Mouse (Mus musculus): ENCODE measurements at regions not wholly inside any gene's neighbourhood (a gene's known extent, or its start where the extent isn't known, plus 50 kb on each side); places are given as distances from the start of the nearest gene placed in this dataset.

DNA sequence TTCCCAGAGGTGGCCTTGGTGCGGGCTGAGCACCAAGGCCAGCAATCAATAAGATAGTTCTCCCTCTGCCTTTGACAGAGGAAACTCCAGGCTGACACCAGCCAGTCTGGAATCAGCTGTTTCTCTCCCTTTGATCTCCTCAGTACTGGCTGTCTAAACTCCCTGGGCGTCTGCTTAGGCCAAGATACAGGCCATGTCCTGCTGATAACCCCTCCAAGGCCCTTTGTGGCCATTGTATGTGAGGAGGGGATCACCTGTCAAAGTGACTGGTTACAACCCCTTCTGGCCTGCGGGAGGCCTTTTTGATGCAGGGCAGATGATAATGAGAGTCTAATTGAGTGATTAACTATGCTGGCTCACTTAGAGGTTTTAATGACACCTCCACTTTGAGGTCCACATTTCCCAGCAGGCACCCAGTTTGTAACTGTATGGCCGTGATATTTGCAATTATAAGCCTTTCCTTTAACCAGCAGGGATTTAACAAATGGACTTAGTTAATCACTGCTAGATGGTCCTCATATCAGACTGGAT, 777.8 kb downstream of the Kcnj2 start:
- no peak for DNase-seq (ENCODE audit: low read depth)

DNA sequence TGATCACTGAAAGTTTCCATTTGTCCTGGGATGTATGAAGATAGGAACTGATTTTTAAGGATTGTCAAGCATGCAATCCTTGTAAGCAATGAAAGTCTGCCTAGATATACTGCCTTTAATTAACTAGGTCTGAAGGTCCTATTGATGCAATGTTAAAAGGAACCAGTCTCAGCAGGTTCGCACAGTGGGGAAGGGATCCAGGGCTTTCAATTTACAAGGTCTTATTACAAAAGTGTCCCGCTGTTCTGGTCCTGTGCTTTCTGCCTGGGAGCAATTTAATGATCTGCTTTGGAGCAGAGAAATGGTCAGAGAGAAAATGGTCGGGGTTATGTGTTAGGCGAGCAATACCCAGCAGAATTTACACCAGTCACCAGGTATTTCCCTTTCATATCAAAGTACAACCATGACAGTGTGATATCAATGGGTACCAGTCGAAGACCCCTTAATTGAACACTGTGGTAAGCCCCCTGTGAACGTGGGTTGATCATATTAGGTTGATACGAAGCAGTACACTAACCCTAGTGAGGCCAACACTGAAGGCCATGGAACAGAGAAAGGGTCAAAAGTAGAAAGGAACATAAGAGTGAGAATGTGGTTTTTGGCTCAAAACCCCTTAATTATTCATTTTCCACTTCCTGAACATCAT, 778.5 kb downstream of the Kcnj2 start:
- DNase-seq (ENCODE audit: low read depth): no peak

DNA sequence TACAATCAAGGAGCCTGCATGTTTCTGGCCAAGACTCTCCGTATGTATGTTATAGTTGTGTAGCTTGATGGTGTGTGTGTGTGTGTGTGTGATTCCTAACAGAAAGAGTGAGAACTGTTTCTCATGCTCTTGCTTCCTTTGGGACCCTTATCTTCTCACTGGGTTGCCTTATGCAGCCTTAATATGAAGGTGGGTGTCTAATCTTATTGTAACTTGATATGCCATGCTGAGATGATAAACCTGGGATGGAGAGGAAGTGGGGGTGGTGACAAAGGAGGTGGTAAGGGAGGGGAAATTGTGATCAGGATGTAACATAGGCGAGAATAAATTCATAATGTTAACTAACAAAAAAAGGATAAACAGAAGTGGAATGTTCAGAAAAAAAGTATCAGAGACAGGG, 791.3 kb downstream of the Kcnj2 start:
- DNase-seq (ENCODE audit: low read depth): no peak

DNA sequence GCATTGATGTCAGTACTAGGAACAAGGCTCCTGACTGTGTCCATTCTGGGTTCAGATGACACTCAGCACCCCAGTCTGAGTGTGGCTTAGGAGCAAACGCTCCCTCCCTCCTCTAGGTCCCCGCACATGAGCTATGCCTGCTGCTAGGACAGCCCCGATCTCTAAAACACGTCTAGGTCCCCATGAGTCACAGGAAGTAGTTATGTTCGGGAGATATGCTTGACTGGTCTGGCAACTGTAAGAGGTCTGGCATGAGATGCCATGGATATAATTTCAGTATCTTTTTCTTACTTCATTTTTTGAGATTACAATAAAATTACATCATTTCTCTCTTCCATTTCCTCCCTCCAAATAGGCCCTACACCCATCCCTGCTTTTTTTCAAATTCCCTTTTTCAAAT, 792.1 kb downstream of the Kcnj2 start:
- no peak for DNase-seq (ENCODE audit: low read depth)

DNA sequence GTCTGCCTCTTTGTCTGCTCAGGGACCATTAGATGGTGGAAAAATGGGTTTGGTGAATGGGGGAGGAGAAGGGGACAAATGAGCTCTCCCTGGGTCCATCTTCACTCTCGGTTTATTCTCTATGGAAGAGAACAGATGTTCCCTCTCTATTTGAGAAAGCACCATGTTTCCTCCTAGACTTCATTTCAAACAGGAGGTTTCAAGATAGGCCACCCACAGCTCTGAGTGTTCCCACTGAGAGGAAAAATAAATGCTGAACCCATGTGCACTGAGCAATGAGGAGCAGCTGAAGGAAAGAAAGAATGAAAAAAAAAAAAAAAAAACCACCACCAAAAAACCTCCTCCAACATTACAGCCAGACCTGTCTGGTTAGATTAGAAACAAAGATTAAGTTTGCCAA, 799.2 kb downstream of the Kcnj2 start:
- no peak for DNase-seq (ENCODE audit: low read depth)

DNA sequence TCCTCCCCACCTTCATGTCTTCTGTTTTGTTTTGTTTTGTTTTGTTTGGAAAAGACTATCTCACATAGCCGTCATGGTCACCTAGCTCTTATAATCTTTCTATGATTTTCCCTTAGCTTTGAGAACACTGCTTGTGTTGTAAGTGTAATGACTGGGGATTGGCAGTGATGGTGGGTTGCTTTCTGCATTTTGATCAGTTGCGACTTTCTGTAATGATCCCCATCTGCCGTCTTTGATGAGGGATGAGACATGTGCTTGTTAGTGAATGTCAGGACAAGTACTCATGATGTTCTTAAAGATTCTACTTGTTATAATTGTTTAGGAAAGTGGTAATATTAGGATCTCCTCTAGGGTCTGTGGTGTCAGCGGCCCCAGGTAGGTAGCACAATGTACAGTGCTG, 809.4 kb downstream of the Kcnj2 start:
- no peak for DNase-seq (ENCODE audit: low read depth)

DNA sequence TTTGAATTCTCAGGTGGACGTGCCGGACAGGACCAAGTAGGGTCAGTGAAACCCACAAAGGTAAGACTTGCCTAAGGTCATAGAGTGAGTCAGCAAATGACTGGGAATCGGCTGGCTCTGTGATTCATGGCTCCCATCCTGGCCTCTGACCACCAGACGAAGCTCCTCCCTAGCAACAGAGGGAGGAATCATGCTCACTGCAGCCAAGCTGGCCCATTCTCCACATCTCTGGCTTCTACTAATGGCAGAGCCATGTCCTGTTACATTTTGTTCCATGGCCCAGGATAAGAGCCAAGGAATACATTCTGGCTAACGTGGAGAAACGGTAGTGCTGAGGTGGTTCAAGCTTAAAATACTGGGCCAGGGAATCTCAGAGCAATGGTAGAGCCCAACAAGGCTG, 814.2 kb downstream of the Kcnj2 start:
- peak; percentile 20 for DNase-seq (ENCODE audit: low read depth)

DNA sequence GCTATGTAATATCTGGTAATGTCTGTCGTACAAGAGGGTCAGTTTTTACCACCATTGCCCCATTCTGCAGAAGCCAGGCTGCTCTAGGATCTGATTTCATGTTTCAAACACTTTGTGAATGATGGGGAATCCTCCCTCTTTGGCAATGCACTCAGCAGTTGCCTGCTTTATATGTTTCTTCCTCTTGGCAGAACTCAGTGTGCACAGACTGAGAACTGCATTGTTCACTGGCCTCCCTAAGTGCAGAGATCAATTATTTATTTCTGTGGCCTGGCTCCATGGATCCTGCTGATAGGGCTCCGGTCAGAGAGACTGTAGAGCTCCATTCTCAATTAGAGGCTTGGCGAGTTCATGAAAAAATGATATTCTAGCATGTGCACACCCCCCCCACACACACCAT, 824.1 kb downstream of the Kcnj2 start:
- peak; percentile 7 for DNase-seq (ENCODE audit: low read depth)

DNA sequence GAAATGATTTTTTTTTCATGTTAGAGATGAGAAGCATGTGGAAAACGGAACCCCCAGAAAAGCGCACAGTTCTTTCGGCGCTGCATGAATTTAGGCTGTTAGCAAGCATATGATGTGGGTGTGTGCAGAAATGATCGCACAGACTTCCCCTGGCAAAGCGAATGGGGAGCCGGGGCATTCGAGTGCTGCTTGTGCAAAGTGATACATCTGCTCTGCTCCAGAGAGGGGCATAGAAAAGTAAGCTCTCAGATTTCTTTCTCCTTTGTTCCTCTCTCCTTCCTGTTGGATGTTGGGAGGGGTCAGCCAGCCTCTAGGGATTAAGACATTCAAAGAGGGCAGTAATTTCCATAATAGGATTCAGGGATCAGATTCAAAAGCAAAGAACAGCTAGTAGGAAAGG, 827.9 kb downstream of the Kcnj2 start:
- DNase-seq (ENCODE audit: low read depth): no peak

DNA sequence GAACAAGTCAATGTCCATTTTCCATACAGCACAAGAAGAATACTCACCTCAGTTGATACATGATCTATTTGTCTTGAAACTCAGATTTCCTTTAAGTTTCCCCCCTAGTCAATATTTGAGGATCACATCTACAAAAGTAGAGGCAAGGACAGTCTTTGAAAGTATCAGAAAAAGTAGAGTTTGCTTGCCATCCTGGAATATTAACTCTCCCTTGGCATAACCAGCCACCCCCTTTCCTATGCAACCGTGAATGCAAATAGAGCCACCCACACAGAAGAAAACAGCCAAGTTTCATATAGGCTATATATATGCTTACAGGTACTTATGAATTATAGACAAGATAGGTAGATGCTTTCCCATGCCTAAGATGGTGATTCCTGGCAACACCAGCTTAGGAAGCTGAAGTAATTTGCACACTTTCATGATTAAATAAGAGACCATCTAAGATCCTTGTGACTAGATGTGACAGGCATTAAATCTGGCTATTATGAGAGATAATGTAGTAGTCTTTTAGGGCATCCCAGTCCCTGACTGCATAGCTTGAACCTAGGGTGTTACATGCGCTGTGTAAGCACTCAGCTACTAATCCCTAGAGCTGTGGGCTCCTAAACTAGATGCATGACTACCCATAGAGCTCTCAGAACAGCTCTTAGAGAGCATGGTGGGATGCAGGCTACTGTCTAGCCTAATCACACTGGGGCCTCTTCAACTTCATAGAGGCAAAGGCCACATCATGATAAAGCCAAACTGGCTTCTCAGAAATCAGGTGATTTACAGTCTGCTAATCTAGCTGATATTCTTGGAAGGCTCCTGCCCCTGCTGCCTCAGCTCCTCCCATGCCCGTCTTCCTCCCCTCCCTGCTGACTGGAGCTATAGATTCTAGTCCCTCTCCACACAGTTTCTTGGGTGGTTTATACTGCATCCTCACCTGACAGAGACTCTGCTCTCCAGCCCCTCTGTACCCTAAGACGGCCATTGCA, 829.5 kb downstream of the Kcnj2 start:
- DNase-seq (ENCODE audit: low read depth): no peak

DNA sequence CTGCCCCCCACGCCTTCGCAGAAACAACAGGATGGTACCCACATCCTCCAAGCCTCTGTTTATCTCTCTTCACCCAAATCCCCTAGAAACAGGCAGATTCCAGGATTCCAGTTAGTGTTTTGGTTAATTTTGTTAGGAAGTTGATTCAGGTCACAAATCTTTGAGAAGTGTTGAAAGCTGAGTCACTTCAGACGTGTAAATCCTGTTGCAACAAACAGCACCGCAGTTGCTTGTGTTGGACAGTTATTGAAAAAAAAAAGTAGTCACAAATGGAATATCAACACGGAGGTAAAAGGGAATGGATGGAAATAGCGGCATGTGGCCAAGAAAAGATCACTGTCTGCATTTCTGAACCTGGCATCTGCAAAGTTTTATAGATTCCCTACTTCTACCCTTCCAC, 831.0 kb downstream of the Kcnj2 start:
- DNase-seq (ENCODE audit: low read depth): peak; percentile 33

DNA sequence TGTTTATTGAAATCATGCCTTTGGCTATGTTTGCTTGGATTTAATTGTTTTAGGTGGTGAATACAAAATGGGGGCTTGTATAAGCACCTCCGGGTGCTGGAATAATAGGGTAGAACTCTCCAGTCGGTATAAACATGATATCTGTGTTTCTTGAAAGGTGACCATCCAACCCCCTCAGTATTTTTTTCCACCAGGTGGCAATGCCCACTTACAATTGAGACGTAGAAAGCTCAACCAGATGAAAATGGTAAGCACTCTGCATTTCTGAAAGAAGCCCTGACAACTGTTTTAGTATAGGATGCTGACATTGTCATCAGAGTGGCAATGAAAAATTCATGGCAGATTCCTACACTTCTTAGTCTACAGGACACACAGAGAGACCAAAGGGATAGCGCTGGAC, 838.1 kb downstream of the Kcnj2 start:
- DNase-seq (ENCODE audit: low read depth): peak; percentile 21

DNA sequence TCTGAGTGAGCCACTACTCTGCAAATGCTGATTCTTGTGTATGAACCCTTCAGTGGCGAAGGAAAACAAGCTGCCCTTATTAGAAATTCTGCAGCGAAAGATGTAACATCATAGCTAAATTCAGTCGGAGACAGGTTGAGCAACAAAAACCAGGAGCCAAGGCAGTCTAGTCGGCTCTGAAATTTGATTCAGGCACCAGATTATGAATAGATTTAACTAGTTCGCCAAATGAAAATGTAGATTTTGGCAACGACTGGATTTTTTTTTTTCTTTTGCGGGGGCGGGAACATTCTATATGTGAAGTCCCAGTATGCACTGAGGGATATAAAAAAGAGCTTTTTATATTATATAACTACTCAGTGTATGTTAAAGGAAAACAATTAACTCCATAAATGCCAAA, 847.9 kb downstream of the Kcnj2 start:
- DNase-seq (ENCODE audit: low read depth): no peak

DNA sequence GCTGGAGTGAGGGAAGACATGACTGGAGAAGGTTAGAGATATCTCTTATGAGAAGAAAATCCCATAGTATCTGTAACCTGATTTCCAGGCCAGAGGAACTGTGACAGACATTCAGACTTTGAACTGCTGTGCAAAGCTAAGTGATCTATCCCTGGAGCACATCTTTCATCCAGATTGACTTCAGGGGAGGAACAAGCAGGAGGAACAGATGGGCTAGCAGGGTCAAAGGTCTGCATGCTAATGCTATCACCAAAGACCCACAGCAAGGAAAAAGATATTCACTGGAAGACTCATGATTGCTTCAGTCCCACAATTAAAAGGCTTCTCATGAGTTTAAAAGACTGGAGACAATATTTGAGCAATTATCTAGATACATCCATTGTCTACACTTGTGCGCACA, 855.7 kb upstream of the Sox9 start:
- DNase-seq (ENCODE audit: low read depth): no peak

DNA sequence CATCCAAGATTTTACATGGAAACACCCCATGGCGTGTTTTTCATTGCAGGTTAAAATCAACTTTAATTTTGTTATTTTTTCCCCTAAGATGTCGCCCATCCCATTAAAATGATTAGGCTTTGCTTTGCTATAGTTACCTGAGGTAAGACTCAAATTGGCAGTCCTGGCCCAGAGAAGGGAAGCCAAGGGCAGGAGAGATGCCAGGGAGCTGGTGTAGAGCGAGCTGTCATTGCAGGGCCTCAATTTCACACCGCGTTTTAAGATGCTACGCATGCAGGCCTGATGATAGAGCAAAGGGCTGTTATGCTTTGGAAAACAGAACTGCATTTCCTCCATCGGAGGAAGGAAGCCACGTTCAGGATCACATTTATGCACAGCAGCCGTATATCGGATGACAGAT, 852.7 kb upstream of the Sox9 start:
- no peak for DNase-seq (ENCODE audit: low read depth)

DNA sequence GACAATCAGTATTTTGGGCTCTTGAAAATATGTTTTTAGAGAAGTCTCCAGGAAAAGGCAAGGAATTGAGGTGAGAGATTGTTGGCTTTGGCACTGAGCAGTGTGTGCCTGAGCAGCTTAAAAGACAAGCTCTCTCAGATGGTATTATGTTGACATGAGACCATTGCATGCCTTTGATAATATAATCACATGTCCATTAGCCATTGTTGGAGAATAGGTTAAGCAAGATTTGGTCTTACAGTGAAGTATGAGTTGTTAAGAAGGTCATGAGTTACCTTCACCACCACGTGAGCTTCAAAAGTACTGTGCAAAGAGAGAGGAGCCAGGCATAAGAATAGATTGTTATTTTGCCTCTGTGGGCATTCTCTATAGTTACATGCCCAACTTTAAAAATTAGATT, 850.0 kb upstream of the Sox9 start:
- DNase-seq (ENCODE audit: low read depth): no peak

DNA sequence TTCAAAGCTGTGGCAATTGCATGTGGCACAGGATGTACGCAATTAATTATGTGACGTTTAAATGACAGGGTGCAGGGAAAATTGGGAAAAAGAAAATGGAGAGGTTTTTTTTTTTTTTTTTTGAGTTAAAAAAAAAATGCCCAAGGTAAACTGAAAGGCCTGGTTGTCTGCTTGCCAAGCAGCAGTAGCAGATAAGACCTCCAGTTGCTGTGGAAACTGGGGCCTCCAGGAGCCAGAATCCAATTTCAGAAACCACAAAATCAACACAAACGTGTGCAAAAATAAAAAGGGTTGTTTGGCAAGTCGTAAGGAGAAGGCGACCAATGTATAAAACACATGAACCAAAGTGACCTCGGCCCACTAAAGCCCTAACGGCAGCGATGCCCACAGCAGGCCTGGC, 837.7 kb upstream of the Sox9 start:
- no peak for DNase-seq (ENCODE audit: low read depth)

DNA sequence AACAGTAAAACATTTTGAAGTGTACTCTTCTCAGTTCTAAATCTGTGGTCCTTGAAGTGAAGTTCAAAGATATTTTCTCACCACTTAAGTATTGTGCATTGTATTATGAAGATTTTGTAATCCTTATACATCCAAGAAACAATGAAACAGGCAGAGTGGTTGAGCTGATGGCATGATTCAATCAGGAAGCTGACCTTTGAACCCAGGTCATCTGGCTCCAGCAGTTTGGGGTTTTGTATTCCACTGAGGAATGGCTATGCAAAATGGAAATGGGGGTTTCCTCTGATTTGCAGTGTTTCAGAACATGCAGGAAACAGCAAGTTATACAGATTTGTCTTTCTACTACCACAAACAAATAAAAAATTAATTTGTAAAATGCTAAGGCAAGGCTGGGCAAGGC, 836.2 kb upstream of the Sox9 start:
- DNase-seq (ENCODE audit: low read depth): no peak

DNA sequence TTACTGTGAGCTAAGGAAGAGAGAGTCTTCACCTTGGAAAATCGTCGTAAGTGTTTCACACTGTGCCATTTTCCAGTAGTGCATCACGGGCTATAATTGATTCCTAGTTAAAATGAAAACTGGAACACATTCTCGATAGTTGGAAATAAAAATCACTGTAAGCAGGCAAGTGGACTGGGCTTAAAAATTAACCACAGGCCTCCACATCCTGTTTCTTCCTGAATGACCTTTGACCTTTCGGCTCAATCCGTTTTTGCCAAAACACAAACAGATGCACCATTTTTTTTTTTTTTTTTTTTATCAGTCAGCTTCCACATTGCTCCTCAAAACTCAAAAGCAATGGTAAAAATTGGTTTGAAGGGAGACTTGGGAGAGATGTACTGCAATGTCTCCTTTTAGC, 834.4 kb upstream of the Sox9 start:
- DNase-seq (ENCODE audit: low read depth): no peak

DNA sequence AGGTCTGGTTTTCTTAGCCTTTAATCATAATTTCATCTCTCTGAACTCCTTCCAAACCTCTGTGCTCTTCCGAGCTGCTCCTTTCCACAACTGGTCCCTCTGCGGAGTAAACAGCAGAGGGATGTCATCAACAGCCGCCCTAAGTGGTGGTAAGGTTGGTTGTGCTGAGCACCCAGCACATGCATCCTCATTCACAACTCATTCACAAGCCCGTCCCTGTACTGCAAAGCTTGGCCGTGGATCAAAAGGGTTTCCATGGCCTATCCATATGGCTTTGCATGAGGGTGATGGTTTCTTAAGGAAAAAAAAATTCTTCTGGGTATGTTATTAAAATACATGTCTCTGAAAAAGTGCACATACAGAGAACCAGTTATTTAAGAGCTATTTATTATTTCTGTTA, 828.6 kb upstream of the Sox9 start:
- no peak for DNase-seq (ENCODE audit: low read depth)

DNA sequence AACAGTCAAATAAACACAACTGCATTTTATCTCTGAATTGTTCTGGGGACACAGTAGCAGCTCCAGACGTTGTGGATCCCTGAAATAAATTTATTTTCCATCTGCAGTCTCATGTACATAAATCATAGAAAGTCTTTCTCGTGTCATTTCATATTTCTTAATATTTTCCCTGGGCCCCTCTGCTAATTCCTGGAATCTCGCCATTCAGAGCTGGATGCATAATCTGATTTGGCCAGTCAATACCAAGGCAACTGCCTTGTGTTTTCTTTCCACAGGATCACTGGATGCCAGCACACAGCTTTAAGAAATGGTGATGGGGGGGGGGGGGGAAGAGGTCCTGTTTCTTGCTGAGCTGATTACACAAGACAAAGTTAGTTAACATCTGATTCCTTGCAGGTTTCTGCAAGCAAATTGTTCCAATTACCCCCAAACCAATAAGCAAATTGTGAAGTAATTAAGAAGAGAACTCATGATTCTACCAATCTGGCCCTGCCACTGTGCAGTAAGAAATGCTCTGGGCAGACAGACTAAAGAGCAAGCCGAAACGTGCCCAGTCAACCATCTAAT, 824.2 kb upstream of the Sox9 start:
- peak; percentile 11 for DNase-seq (ENCODE audit: low read depth)

DNA sequence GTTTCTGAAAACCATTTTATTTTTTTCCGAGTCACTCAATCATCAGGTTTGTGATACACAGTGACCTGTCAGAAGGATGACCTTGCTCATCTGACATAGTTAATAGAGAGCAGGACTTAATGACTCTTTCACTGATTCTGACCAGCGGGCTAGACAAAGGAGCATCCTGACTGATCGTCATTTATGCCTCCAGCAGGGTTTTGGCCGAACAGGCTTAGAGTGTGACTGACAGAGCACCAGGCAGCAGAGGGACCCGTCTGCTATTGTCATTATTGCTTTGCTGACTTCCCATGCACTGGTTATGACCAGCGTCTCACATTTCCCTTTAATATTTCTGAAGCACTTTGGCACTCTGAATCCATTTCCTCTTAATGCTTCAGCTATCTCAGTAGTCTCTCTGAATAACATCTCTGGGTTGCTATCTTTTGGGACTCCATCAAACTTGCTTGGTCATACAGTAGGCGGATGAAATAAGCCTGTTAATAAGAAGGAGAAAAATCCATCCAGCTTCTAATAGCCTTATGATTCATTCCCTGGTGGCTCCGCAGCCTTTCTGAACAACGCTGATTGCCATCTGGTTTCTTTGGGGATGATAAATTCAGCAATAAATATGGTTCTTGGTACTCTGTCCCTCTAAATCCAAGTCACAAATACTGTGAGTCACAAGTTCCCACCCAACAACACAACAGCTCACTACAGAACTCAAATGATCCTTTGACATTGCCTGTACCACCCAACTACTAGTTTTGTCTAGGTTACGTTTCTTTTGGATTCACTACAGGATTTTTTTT, 820.8 kb upstream of the Sox9 start:
- no peak for DNase-seq (ENCODE audit: low read depth)
